Mouse (Mus musculus) forebrain, embryonic 11.5 days (tissue): ENCODE data around the gene Nags. TPM values are rescaled to one million over a fixed set of nuclear protein-coding genes. Genes with fewer than 3 reads are reported as not detected.
A peak's percentile ranks its signal among the peaks of the same experiment; 100 is the strongest.

Experiments
- ATAC-seq: fragments of 200-750 bp; cut with Nextera tagmentation; replicated peaks from 2 replicates; pipeline ENCODE4 v1.8.0; 2017; ENCODE audit warnings: moderate TSS enrichment; ENCODE audit not compliant: low FRiP score
- DNase-seq: peaks from one replicate; pipeline ENCODE4 v3.0.0-alpha.2; 2017; ENCODE audit warnings: low spot score
- H3K27ac ChIP-seq: fragments of 300-500 bp; sonication (generic); 2 replicates; pipeline ENCODE4 v1.5.1; 2014; ENCODE audit warnings: low read depth, low read length
- H3K27me3 ChIP-seq: fragments of 300-500 bp; sonication (generic); 2 replicates; pipeline ENCODE4 v1.6.1; 2014; ENCODE audit warnings: mild to moderate bottlenecking, low read length, mixed read lengths; ENCODE audit not compliant: control insufficient read depth, insufficient read depth
- H3K36me3 ChIP-seq: fragments of 300-500 bp; sonication (generic); 2 replicates; pipeline ENCODE4 v1.6.1; 2014; ENCODE audit warnings: mild to moderate bottlenecking, low read length, moderate library complexity, mixed read lengths; ENCODE audit not compliant: control insufficient read depth, insufficient read depth
- H3K4me1 ChIP-seq: fragments of 300-500 bp; sonication (generic); replicated peaks from 2 replicates; pipeline ENCODE4 v1.6.1; 2014; ENCODE audit warnings: low read length, mixed read lengths; ENCODE audit not compliant: control insufficient read depth, insufficient read depth
- H3K4me2 ChIP-seq: fragments of 300-500 bp; sonication (generic); 2 replicates; pipeline ENCODE4 v1.6.1; 2014; ENCODE audit warnings: low read depth, mild to moderate bottlenecking, low read length, moderate library complexity, mixed read lengths; ENCODE audit not compliant: severe bottlenecking
- H3K4me3 ChIP-seq: fragments of 300-500 bp; sonication (generic); 2 replicates; pipeline ENCODE4 v1.5.1; 2014; ENCODE audit warnings: low read depth, low read length
- H3K9ac ChIP-seq: fragments of 300-500 bp; sonication (generic); 2 replicates; pipeline ENCODE4 v1.6.1; 2014; ENCODE audit warnings: low read length
- H3K9me3 ChIP-seq: fragments of 300-500 bp; sonication (generic); 2 replicates; pipeline ENCODE4 v1.6.1; 2016; ENCODE audit warnings: low read length, mixed read lengths; ENCODE audit not compliant: control insufficient read depth
- WGBS: fragments of 180-500 bp; shearing (Covaris S2); extraction: QIAGEN DNeasy Blood & Tissue Kit; methylation state at CpG from one replicate; pipeline ENCODE4 v1.1.7; 2014; 5-methylcytosine and 5-hydroxymethylcytosine counted together
- polyA plus RNA-seq: library from polyadenylated mRNA; unstranded; fragments of >200 nt; fragmentation: Nextera tagmentation; extraction: Ambion mirVana; gene quantifications from 2 replicates; pipeline ENCODE4 v1.2.1, GENCODE M21; 2014

The Nags gene
- not detected in 2 replicates for polyA plus RNA-seq

DNA sequence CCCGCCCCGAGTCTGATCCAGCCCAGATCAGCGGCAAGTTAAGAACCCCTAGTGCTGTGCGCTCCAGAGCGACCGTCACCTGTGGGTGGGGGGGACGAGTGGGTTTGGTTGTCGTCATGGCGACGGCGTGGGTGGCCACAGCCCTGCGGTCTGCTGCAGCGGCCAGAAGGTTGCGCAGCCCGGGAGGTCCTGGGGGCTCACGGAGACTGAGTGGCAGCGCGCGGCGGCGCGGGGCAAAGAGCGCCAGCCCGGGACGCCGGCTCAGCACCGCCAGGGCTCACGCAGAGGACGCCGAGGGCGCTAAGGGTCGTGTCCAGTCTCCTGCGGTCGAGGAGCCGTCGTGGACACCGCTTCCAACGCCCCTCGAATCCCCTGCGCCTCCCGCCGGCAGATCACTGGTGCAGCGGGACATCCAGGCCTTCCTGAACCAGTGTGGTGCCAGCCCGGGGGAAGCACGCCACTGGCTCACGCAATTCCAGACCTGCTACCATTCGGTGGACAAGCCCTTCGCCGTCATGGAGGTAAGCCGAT lies at the start of gene Nags:
Gene Nags (plus strand): TSS at position 43 of the 531 bp plus-strand sequence.
- peaks cover 11% of the 10 kb centered on the region for H3K4me1 ChIP-seq
- ATAC-seq, result no peak
- peak; percentile 69 for DNase-seq
- 2% methylated on average over 46 of the region's 50 CpGs for WGBS
- H3K9ac ChIP-seq, result no peak within 1 kb of the TSS
- H3K4me2 ChIP-seq, result peak within 1 kb of the TSS; percentile 31; the same call in 1 of the 2 replicates
- peaks cover 51% of the 10 kb centered on the region for H3K27me3 ChIP-seq
- no peaks in the 10 kb centered on the region for H3K36me3 ChIP-seq
- no peaks in the 10 kb centered on the region for H3K9me3 ChIP-seq
- peak within 1 kb of the TSS; percentile 15; the same call in 1 of the 2 replicates for H3K4me3 ChIP-seq
- H3K27ac ChIP-seq, result no peak within 1 kb of the TSS

DNA sequence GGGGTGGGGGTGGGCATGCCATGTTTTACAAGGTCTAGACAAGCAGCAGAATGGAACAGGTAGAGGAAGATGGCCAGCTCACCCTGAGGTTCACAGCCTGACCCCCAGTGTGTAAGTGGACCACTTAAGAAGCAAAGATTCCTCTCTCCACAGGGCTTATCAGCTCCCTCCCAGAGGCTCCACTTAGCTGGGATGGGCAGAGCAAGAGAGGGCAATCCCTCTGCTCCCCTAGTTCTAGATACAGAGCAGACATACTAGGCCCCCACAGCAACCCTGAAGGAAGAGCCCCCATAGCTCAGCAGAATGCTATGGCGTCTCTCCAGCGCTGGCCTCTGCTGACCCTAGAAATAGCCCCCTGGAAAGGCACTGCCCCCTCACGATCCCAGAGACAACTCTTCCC lies 49.6 kb upstream of the Nags start:
- Histone ChIP-seq H3K4me1 (peaks cover 3% of the 10 kb centered on the region; the same call in 1 of the 2 replicates), H3K4me2 (no peak overlapping the region), H3K9me3 (no peaks in the 10 kb centered on the region), H3K27ac (no peak overlapping the region), H3K27me3 (peaks cover 2% of the 10 kb centered on the region; the same call in 1 of the 2 replicates), H3K9ac (no peak overlapping the region), H3K4me3 (no peak overlapping the region), H3K36me3 (no peaks in the 10 kb centered on the region)
- WGBS, result 83% methylated on average over 3 of the region's 3 CpGs
- DNase-seq (no peak), ATAC-seq (no peak)

DNA sequence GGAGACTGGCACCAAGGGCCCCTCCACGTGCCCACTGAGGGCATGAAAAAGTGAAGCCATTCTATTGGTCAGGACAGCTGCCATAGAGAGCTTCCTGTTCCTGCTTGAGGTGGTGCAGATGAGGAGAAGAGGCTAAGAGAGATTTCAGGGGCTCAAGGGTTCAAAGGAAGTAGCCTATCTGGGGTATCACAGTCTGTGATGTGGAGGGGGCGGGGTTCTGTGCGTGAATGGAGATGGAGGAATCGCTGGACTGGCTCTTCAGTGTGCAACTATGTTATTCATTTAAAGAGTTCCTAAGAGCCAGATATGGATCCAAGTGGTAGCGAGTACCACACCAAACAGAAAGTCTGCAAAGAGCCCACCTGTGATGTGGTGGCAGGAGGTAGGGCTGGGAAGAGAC lies 48.9 kb upstream of the Nags start:
- H3K27ac ChIP-seq, result no peak overlapping the region
- no peak overlapping the region for H3K4me3 ChIP-seq
- WGBS, result 80% methylated on average over 5 of the region's 5 CpGs
- H3K36me3 ChIP-seq, result no peaks in the 10 kb centered on the region
- H3K9me3 ChIP-seq, result no peaks in the 10 kb centered on the region
- no peak overlapping the region for H3K9ac ChIP-seq
- H3K27me3 ChIP-seq, result peaks cover 2% of the 10 kb centered on the region; the same call in 1 of the 2 replicates
- DNase-seq, result no peak
- H3K4me1 ChIP-seq, result peaks cover 3% of the 10 kb centered on the region; the same call in 1 of the 2 replicates
- H3K4me2 ChIP-seq, result peak overlapping the region; percentile 50; the same call in 1 of the 2 replicates
- peak; percentile 34; the same call in 1 of the 2 replicates for ATAC-seq

DNA sequence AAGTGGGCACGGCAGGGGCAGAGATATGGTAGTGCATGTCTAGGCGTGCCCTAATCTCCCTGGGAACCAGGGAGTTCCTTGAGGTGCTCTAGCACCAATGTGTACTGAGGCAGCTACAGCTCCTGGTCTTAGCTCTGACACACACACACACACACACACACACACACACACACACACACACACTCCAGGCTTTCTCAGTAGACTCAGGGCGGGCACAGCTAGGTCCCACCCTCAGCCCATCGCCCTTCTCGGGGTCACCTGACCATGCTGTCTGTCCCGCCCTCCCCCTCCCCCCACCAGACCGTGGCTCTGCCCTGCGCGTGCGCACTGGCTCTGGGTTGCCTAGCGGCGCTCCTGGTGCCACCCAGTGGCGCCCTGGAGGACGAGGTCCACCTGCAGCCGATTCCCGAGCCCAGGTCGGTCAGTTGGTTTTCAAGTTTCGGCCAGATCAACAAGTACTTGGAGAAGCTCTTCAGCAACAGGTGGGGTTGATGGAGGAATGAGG lies 48.4 kb upstream of the Nags start:
- H3K36me3 ChIP-seq, result no peaks in the 10 kb centered on the region
- WGBS, result 7% methylated on average over 17 of the region's 18 CpGs
- peak overlapping the region; percentile 39; the same call in 1 of the 2 replicates for H3K9ac ChIP-seq
- DNase-seq (peak; percentile 97), ATAC-seq (peak; percentile 88)
- H3K27ac ChIP-seq, result no peak overlapping the region
- H3K9me3 ChIP-seq, result no peaks in the 10 kb centered on the region
- peaks cover 2% of the 10 kb centered on the region; the same call in 1 of the 2 replicates for H3K27me3 ChIP-seq
- H3K4me1 ChIP-seq, result peaks cover 3% of the 10 kb centered on the region; the same call in 1 of the 2 replicates
- H3K4me2 ChIP-seq, result peak overlapping the region; percentile 50
- peak overlapping the region; percentile 17; the same call in 1 of the 2 replicates for H3K4me3 ChIP-seq

DNA sequence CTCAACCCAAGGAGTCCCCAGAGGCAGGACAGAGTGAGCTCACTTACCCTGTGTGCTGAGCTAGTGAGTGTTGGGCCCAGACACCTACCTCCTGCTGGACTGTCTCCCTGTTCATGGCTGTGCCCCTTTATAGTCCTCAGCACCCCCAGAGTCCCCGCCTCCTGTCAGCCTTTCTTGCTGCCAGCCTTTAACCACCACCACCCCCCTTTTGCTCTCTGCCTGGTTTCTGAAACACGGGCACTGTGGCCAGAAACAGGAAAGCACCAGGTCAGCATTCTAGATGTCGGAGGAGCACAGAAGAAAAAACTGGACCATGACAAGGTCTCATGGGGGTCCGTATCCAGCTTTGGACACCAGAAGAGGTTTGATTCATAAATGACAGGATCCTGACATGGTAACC lies 44.1 kb upstream of the Nags start, which contains the start of gene Ppy:
Gene Ppy (minus strand): TSS at position 101 of the 400 bp plus-strand sequence.
- Histone ChIP-seq H3K9ac (no peak within 1 kb of the TSS), H3K4me2 (no peak within 1 kb of the TSS), H3K4me1 (peaks cover 3% of the 10 kb centered on the region; the same call in 1 of the 2 replicates), H3K9me3 (no peaks in the 10 kb centered on the region), H3K27ac (no peak within 1 kb of the TSS), H3K27me3 (peaks cover 17% of the 10 kb centered on the region), H3K36me3 (no peaks in the 10 kb centered on the region), H3K4me3 (no peak within 1 kb of the TSS)
- 83% methylated on average over 4 of the region's 4 CpGs for WGBS
- ATAC-seq, result no peak
- no peak for DNase-seq

DNA sequence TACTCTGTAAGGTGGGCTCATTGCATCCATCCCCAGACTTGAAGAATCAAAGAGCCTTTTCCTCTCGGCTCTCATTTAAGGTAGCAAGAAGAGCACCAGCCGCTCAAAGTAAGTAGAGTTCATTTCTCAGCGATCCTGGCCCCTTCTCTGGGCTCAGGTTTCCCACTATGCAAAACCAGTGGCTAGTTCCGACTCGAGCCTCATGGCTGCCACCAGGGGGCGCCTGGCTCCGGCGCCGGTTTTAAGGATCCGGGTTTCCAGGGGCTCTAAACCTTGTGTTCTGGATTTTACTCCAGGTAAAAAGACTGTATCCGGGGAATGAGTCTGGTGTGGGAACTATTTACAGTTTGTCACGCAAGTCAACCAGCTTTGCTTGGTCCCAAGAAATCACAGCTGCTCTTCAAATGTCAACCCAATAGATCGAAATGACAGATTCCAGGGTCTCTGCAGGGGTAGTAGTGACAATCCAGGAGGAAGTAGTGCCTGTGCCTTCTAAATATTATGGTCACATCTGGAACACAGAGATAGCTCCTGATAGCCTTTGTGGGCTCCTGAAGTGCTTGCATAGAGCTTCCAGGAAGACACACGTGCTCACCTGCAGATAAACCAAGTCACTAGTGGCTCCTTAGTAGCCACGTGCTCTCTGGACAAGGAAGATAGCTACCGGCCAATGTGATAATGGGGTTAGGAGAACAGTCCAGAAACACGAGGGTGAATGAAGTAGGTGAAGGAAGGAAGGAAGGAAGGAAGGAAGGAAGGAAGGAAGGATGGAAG lies 42.6 kb upstream of the Nags start:
- 20% methylated on average over 17 of the region's 17 CpGs for WGBS
- H3K9ac ChIP-seq, result no peak overlapping the region
- H3K27ac ChIP-seq, result no peak overlapping the region
- no peak for ATAC-seq
- H3K4me2 ChIP-seq, result no peak overlapping the region
- no peaks in the 10 kb centered on the region; the same call in 1 of the 2 replicates for H3K4me1 ChIP-seq
- peaks cover 30% of the 10 kb centered on the region for H3K27me3 ChIP-seq
- no peaks in the 10 kb centered on the region for H3K9me3 ChIP-seq
- H3K36me3 ChIP-seq, result no peaks in the 10 kb centered on the region
- peak; percentile 87 for DNase-seq
- no peak overlapping the region for H3K4me3 ChIP-seq

DNA sequence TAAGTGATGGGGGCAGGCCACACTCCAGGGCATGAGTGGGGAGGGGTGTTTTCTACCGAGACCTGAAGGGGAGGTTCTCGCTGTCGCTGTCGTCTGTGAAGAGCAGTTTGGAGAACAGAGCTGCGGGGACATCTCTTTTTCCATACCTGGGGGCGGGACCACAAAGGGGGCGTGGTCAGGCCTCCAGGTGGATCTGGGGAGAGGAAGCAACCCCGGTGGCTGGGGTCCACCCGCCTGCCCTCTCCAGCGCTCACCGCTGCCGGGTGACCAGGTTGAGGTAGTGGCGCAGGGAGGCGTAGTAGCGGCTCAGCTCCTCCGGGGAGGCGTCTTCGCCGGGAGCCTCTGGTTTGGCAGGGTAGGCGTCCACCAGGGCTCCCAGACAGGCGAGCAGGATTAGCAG lies 38.4 kb upstream of the Nags start:
- Histone ChIP-seq H3K27ac (no peak overlapping the region), H3K9ac (no peak overlapping the region), H3K4me3 (no peak overlapping the region), H3K4me1 (no peaks in the 10 kb centered on the region; the same call in 1 of the 2 replicates), H3K4me2 (no peak overlapping the region), H3K9me3 (no peaks in the 10 kb centered on the region), H3K36me3 (no peaks in the 10 kb centered on the region), H3K27me3 (peaks cover 44% of the 10 kb centered on the region)
- DNase-seq (no peak), ATAC-seq (no peak)
- 3% methylated on average over 21 of the region's 21 CpGs for WGBS

DNA sequence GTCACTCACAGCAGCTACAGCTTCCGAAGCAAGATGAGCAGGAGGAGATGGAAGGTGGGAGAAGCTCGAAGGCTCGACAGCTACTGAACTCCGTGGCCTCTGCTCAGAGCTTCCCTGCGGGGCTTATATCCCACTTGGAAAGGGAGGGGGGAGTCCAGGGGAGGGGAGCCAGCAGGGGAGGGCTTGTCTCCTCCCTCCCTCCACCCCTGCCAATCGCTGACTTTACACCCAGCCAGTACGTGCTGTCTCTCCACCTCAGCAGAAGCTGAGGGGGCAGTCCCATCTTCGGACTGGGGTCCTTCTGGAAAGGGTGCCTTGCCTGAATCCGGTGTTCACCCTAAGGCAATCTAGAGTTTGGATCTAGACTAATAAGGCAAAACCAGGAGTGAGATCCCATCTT lies 37.6 kb upstream of the Nags start, which contains the start of gene Pyy:
Gene Pyy (minus strand): TSS at position 101 of the 400 bp plus-strand sequence.
- no peak within 1 kb of the TSS for H3K9ac ChIP-seq
- no peaks in the 10 kb centered on the region for H3K36me3 ChIP-seq
- no peak for ATAC-seq
- H3K4me3 ChIP-seq, result no peak within 1 kb of the TSS
- DNase-seq, result no peak
- peaks cover 44% of the 10 kb centered on the region for H3K27me3 ChIP-seq
- no peaks in the 10 kb centered on the region for H3K4me1 ChIP-seq
- H3K9me3 ChIP-seq, result no peaks in the 10 kb centered on the region
- no peak within 1 kb of the TSS for H3K27ac ChIP-seq
- WGBS, result 16% methylated on average over 8 of the region's 9 CpGs
- H3K4me2 ChIP-seq, result no peak within 1 kb of the TSS
